Mouse (Mus musculus) neural tube, embryonic 12.5 days (tissue): ENCODE measurements at regions not wholly inside any gene's neighbourhood (a gene's known extent, or its start where the extent isn't known, plus 50 kb on each side); places are given as distances from the start of the nearest gene placed in this dataset. TPM values are rescaled to one million over a fixed set of nuclear protein-coding genes. Genes with fewer than 3 reads are reported as not detected.
"Not testable (repeated sequence)": the region's sequence is repeated elsewhere in the genome, so short reads cannot be mapped to it uniquely, and the experiment has no call there.

Source experiments
- ATAC-seq: fragments of 200-750 bp; cut with Nextera tagmentation; 2 replicates; pipeline ENCODE4 v1.8.0; 2017; ENCODE audit warnings: low read depth, mild to moderate bottlenecking, moderate TSS enrichment, moderate library complexity; ENCODE audit not compliant: low FRiP score
- H3K27ac ChIP-seq: fragments of 300-500 bp; sonication (generic); 2 replicates; pipeline ENCODE4 v1.5.1; 2016
- H3K27me3 ChIP-seq: fragments of 300-500 bp; sonication (generic); replicated peaks from 2 replicates; pipeline ENCODE4 v1.6.1; 2016; ENCODE audit warnings: mild to moderate bottlenecking
- H3K36me3 ChIP-seq: fragments of 300-500 bp; sonication (generic); 2 replicates; pipeline ENCODE4 v1.6.1; 2016; ENCODE audit warnings: mild to moderate bottlenecking
- H3K4me1 ChIP-seq: fragments of 300-500 bp; sonication (generic); 2 replicates; pipeline ENCODE4 v1.6.1; 2016
- H3K4me2 ChIP-seq: fragments of 300-500 bp; sonication (generic); replicated peaks from 2 replicates; pipeline ENCODE4 v1.6.1; 2016; ENCODE audit warnings: mild to moderate bottlenecking
- H3K4me3 ChIP-seq: fragments of 300-500 bp; sonication (generic); 2 replicates; pipeline ENCODE4 v1.5.1; 2016
- H3K9ac ChIP-seq: fragments of 300-500 bp; sonication (generic); 2 replicates; pipeline ENCODE4 v1.6.1; 2016; ENCODE audit warnings: mild to moderate bottlenecking
- H3K9me3 ChIP-seq: fragments of 300-500 bp; sonication (generic); 2 replicates; pipeline ENCODE4 v1.6.1; 2016; ENCODE audit warnings: mild to moderate bottlenecking
- WGBS: fragments of 180-500 bp; shearing (Covaris S2); methylation state at CpG from one replicate; pipeline ENCODE4 v1.1.7; 2016; 5-methylcytosine and 5-hydroxymethylcytosine counted together
- microRNA-seq: library from miRNA; unstranded; fragments of <30 nt; microRNA quantifications from one replicate; pipeline ENCODE4, GENCODE M21; 2017

GRCm38 (mm10) chr10:85313331-85313730 is 73.3 kb upstream of the Btbd11 start:
- H3K9me3 ChIP-seq, H3K27me3 ChIP-seq, ATAC-seq, H3K4me1 ChIP-seq, H3K36me3 ChIP-seq, H3K4me2 ChIP-seq, H3K27ac ChIP-seq, H3K9ac ChIP-seq, H3K4me3 ChIP-seq: not testable (repeated sequence)
- whole genome bisulfite sequencing = 95% methylated on average over 10 of the region's 10 CpGs

DNA sequence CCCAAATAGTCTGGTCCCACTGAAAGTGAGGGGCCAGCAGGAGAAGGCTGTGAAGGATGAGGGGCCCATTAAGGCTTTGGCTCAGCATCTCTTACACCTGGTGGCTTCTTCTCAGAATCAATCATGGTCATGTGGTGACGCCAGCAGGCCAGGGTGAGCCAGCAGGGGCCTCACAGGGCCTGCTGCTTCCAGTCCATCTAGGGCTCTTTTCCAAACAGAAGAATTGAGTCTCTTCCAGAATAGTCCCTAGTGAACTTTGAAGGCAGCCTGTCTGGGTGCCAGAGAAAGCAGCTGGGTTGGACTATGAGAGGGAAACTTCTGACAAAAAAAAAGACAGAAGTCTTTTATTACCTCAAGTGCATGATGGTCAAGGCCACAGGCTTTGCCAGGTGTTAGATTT is 65.6 kb upstream of the Btbd11 start:
- ATAC-seq = no peak
- Histone ChIP-seq H3K9ac (no peak overlapping the region), H3K27me3 (no peaks in the 10 kb centered on the region), H3K4me3 (no peak overlapping the region), H3K27ac (no peak overlapping the region), H3K9me3 (no peaks in the 10 kb centered on the region), H3K4me2 (no peak overlapping the region), H3K4me1 (no peaks in the 10 kb centered on the region), H3K36me3 (no peaks in the 10 kb centered on the region)
- WGBS = 67% methylated on average over 1 of the region's 1 CpGs

DNA sequence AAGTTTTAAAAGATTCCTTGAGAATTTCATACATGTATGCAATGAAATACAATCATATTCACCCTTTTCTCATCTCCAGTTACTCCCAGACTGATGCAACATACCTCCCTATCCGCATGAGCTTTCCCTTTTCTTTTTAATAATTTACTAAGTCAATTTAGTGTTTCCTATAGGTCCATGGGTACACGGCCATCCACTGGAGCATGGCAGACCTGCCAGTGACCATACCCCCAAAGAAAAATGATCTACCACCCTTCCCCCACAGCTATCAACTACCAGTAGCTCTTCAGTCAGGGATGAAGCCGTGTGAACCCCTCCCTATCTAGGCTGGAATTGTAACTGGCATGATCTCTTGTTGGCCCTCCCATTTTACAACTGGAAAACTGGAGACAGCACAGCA is 64.3 kb upstream of the Btbd11 start:
- H3K4me1 ChIP-seq = no peaks in the 10 kb centered on the region
- no peak overlapping the region for H3K4me2 ChIP-seq
- no peak overlapping the region for H3K4me3 ChIP-seq
- no peak overlapping the region for H3K9ac ChIP-seq
- no peak overlapping the region for H3K27ac ChIP-seq
- no peaks in the 10 kb centered on the region for H3K27me3 ChIP-seq
- no peaks in the 10 kb centered on the region for H3K36me3 ChIP-seq
- no peaks in the 10 kb centered on the region for H3K9me3 ChIP-seq
- no peak for ATAC-seq
- 83% methylated on average over 3 of the region's 3 CpGs for WGBS

DNA sequence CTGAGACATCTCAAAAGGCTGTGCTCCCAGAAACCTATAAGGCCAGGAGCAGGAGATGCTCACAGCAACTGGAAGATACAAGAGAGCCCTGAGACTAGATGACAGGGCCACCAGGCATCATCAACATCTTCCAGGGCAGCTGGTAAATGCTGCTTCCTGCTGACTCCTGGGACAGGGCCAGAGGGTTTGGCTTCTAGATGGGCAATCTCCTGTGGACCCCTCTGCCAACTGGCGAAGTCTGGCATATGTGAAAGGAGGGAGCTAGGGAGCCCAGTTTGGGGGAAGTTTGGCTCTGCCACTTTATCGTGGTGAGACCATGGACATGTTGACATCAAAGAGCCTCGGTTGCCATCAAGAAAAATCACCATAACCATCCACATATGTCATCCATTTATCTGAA is 57.2 kb upstream of the Btbd11 start:
- WGBS = 86% methylated on average over 3 of the region's 3 CpGs
- H3K4me3 ChIP-seq = no peak overlapping the region

DNA sequence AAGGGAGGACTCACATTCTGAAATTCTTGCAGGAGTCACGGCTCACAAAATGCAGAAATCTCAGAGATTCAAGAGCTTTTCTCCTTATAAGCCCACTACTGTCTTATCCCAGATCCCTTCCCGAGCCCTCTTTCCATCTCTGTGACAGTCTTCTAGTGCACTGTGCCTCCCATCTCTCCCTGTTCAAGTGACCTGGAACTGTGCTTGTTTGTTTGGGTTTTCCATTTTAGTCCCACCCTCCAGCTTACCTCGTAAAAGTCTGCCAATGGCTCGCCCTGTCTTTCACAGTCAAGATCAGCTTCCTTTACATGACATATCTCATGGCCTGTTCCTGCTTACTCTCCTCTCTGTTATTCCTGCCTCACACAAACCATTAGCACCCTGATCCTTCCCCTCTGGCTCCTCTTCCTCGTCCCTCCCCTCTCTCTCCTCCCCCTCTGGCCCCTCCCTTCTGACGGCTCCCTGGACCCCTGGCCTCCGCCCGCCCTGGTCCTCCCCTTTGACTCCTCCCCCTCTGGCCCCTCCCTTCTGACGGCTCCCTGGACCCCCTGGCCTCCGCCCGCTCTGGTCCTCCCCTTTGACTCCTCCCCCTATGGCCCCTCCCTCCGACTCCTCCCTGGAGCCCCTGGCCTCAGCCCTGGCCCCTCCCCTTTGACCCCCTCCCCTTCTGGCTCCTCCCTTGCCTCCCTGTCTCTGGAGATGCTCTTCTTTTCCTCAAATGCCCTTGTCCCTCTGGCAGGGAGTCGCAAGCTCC is 55.5 kb upstream of the Btbd11 start:
- Histone ChIP-seq H3K9ac (no peak overlapping the region), H3K27me3 (no peaks in the 10 kb centered on the region), H3K4me2 (peak overlapping the region; percentile 46), H3K4me3 (no peak overlapping the region), H3K4me1 (no peaks in the 10 kb centered on the region), H3K36me3 (no peaks in the 10 kb centered on the region), H3K27ac (no peak overlapping the region), H3K9me3 (no peaks in the 10 kb centered on the region; the same call in 1 of the 2 replicates)
- WGBS = 10% methylated on average over 13 of the region's 13 CpGs
- peak; percentile 66 for ATAC-seq

More for the DNA sequence above, 57.2 kb upstream of the Btbd11 start:
- H3K4me1 ChIP-seq = no peaks in the 10 kb centered on the region
- H3K9me3 ChIP-seq = no peaks in the 10 kb centered on the region; the same call in 1 of the 2 replicates
- H3K27me3 ChIP-seq = no peaks in the 10 kb centered on the region
- H3K4me2 ChIP-seq = no peak overlapping the region
- no peak overlapping the region for H3K27ac ChIP-seq
- no peak overlapping the region for H3K9ac ChIP-seq
- no peak for ATAC-seq
- no peaks in the 10 kb centered on the region for H3K36me3 ChIP-seq

Small RNA genes lying in the stretch of these regions (microRNA-seq; reads per million reads assigned to microRNA genes)
- gene Gm27392 = not detected
